Mouse (Mus musculus) gonadal fat pad, adult 2 months (tissue): ENCODE results near the gene Mob4. TPM values are rescaled to one million over a fixed set of nuclear protein-coding genes. Genes with fewer than 3 reads are reported as not detected.
"Not testable (repeated sequence)": the region's sequence is repeated elsewhere in the genome, so short reads cannot be mapped to it uniquely, and the experiment has no call there.

ENCODE experiments used
- DNase-seq: peaks from one replicate; pipeline ENCODE4 v3.0.0-alpha.2; 2012; ENCODE audit warnings: low read depth
- polyA plus RNA-seq: library from polyadenylated mRNA; depleted of rRNA; stranded (reverse); fragments of >200 nt; gene quantifications from 2 replicates; pipeline ENCODE4 v1.2.3, GENCODE M21; 2012; rRNA removed

Gene Mob4
- 11.7 and 12.5 TPM in 2 replicates for polyA plus RNA-seq

- no peak for DNase-seq
Observed at GRCm38 (mm10) chr1:55130943-55131401, at the start of gene Mob4. TSS of gene Mob4 (plus strand) at chr1:55131231.

GRCm38 (mm10) chr1:55082106-55082505 is 48.9 kb upstream of the Mob4 start:
- DNase-seq = no peak

- no peak for DNase-seq
Observed at GRCm38 (mm10) chr1:55085781-55086366, 45.2 kb upstream of the Mob4 start.

GRCm38 (mm10) chr1:55086868-55087400 is 44.1 kb upstream of the Mob4 start:
- no peak for DNase-seq

- no peak for DNase-seq
Observed at GRCm38 (mm10) chr1:55087401-55087904, 43.6 kb upstream of the Mob4 start.

GRCm38 (mm10) chr1:55087932-55088610 is 43.0 kb upstream of the Mob4 start, which contains the start of the genes Hspe1 and Hspd1:
TSS of gene Hspe1 (plus strand) at chr1:55088132.
TSS of gene Hspd1 (minus strand) at chr1:55088243.
- no peak for DNase-seq

GRCm38 (mm10) chr1:55088611-55089497 is 42.2 kb upstream of the Mob4 start:
- no peak for DNase-seq

GRCm38 (mm10) chr1:55089498-55090064 is 41.5 kb upstream of the Mob4 start:
- DNase-seq = no peak

- DNase-seq = no peak
Observed at GRCm38 (mm10) chr1:55092056-55092455, 39.0 kb upstream of the Mob4 start.

GRCm38 (mm10) chr1:55092469-55092868 is 38.6 kb upstream of the Mob4 start:
- DNase-seq = no peak

- DNase-seq = no peak
Observed at GRCm38 (mm10) chr1:55106919-55107585, 24.0 kb upstream of the Mob4 start.

GRCm38 (mm10) chr1:55107644-55108043 is 23.4 kb upstream of the Mob4 start:
- no peak for DNase-seq

- DNase-seq = peak; percentile 68
Observed at GRCm38 (mm10) chr1:55108473-55108872, 22.6 kb upstream of the Mob4 start.

GRCm38 (mm10) chr1:55109066-55109766 is 21.8 kb upstream of the Mob4 start:
- DNase-seq = no peak

GRCm38 (mm10) chr1:55123046-55123445 is 8.0 kb upstream of the Mob4 start:
- DNase-seq = no peak

- no peak for DNase-seq
Observed at GRCm38 (mm10) chr1:55123561-55123960, 7.5 kb upstream of the Mob4 start.

GRCm38 (mm10) chr1:55124136-55124535 is 6.9 kb upstream of the Mob4 start:
- DNase-seq = not testable (repeated sequence)

- no peak for DNase-seq
Observed at GRCm38 (mm10) chr1:55129716-55130115, 1.3 kb upstream of the Mob4 start.

GRCm38 (mm10) chr1:55130190-55130916 is 678 bp upstream of the Mob4 start:
- no peak for DNase-seq
